Mouse (Mus musculus) thymus, postnatal 36 days (tissue): Measurements from ENCODE around the gene Katnb1.
A peak's percentile ranks its signal among the peaks of the same experiment; 100 is the strongest.

Experiments
- DNase-seq, 2 experiments: peaks; one replicate each; pipeline ENCODE4 v3.0.0; 2022; ENCODE audit warnings: mixed read lengths in 2 of 2

The Katnb1 gene

DNA sequence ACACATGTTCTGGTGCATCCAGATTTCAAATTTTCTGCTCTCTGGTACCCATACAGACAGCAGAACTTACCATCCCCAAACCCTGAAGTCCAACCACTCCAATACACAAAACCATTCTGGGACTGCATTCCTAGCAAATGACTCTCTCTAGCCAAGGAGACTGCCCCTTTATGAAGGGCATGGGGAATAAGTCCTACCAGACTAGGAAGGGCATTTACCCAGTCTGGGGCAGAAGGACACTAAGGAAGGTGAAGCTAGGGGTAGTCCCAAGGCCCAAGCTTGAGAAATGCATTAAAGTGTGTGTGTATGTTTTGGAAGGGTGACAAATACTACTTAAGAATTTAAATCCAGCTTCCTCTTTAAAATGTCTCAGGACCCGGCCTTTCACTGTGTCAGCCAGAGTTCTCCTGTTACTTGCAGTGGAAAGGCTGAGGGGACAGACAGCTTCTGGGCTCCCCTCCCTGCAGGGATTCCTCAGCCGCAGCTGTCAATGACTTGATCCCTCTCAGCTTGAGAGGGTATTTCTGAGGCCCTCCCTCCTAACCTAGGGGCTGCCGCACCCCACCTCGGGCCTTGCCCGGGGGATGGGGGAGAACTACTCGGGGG is 60.6 kb downstream of the Katnb1 start:
- no peak for DNase-seq

GRCm38 (mm10) chr8:95142075-95142831 is 61.3 kb downstream of the Katnb1 start:
- DNase-seq = peak; percentile 81 to 87

DNA sequence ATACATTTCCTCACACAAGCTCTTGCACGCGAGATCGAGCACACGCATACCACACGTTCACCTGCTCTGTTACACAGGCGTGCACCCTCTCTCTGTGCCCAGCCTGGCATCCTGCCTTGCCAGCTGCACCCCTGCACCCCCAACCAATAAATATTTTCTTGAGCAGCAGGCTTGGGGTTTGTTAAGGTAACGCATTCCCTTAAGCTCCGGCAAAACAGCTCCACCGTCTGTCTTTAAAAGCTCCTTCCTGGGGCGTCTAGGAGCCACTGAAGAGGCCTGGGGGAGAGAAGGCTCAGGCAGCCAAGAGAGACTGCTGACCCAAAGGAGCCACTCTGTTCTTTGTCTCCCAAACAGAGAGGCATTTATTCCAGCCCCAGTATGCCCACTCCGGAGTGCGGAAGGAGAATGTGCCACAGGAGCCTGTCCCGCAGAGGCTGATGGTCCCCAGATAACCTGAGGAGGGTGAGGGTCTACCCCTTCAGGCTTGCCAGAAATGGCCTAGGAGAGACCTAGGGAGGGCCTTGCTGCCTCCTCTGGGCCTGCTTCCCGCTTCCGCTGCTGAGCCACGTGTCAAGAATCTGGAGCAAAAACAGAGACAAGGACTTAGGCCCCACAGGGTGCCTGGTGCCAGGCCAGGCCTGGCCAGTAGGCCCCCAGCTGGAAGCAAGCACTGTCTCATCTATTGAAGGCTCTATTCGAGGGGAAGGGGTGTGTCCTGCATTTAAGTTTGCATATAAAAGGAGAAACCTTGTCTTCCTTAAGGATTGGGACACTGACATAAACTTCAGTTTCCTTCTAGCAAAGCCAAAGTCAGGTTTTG is 62.2 kb downstream of the Katnb1 start:
- DNase-seq = peak; percentile 7 to 25

DNA sequence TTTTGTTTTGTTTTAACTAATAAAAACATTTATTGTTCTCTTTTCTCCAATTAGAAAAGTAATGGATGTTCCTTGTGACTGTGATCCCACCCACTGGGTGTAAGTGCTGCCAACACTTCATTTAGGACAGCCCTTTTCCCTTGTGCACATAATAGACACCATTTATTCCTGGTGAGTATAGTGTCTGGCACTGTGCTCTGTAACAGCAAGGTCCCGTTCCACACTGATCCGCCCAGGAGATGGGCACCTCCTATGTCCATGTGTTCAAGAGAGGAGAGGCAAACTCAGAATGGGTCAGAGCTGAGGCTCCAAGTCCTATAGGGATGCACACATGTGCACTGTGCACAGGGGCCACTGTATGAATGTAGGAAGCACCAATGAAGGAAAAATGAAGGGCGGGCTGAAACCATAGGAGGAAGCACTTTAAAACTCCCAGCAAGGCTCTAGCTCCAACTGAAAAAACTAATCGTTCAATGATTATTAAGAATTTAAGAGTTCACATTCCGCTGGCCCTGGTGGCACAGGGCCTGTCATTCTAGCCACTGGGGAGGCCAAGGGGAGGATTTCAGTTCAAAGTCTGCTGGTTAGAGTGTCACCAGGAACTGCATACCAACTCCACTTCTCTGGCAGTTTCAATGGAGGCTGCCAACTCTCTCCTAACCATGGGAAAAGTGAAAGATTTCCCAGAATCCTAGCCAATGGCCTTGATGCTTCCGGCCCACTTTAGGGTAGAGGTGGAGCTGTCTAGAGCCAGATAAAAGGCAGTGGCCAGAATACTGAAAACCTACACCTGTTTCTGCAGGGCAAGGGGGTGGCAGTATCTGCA is 63.0 kb downstream of the Katnb1 start:
- no peak for DNase-seq

- DNase-seq = no peak
Observed at GRCm38 (mm10) chr8:95144631-95145015, 63.6 kb downstream of the Katnb1 start.

DNA sequence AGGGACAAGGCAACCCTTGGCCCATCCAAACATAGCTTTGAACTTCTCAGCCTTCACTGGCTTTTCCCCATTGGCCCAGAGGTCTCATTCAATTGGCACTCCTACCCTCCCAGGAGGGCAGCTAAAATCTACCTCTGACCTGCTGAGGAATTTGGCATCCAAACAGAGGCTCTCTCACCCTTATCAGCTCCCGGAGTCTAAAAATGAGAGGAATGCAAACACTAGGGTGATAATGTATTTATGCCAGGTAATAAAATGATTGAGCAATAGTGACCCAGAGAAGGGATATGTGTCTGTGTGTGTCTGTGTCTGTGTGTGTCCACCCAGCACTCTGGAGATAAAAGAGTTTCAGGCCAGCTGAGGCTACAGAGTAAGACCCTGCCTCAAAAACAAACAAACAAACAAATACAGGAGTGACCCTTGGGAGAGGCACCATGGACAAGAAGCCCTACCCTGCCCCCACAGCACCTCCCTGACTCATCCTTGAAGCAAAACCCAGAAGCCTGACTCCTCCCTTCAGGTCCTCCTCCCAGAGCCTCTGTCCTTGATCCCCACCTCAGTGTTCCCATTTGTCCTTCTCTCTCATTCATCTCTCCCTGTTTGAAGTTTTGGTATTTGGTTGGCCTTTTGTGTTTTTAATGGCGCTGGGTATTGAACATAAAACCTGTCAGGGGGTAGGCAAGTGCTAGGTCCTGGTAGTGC is 65.2 kb downstream of the Katnb1 start:
- DNase-seq = no peak

GRCm38 (mm10) chr8:95146846-95147245 is 65.9 kb downstream of the Katnb1 start:
- DNase-seq = no peak

DNA sequence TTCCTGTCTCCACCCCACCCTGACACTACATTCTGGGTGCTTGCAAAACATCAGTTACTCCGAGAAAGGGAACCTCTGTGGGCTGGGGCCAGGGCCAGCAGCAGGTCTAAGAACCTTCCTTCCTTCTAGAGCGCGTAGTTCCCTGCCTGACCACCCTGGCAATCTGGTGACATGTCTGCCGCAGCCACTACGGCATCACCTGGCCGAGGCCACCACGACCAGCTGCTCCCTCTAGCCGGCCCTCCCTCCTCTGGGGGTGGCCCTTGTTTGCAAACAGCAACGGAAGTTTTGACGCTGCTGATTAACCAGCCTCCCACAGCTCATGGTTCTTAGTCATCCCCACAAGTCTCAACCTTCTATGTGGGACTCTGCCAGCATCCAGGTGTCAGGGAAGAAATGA is 68.4 kb downstream of the Katnb1 start:
- no peak for DNase-seq

- no peak for DNase-seq
Observed at GRCm38 (mm10) chr8:95150608-95151007, 69.6 kb downstream of the Katnb1 start.
